Mouse (Mus musculus) forebrain, embryonic 11.5 days (tissue): Measurements from ENCODE around the gene Gm45716. TPM values are rescaled to one million over a fixed set of nuclear protein-coding genes. Genes with fewer than 3 reads are reported as not detected.
A peak's percentile ranks its signal among the peaks of the same experiment; 100 is the strongest.

Experiments used
- ATAC-seq: fragments of 200-750 bp; cut with Nextera tagmentation; replicated peaks from 2 replicates; pipeline ENCODE4 v1.8.0; 2017; ENCODE audit warnings: moderate TSS enrichment; ENCODE audit not compliant: low FRiP score
- DNase-seq: peaks from one replicate; pipeline ENCODE4 v3.0.0-alpha.2; 2017; ENCODE audit warnings: low spot score
- H3K27ac ChIP-seq: fragments of 300-500 bp; sonication (generic); 2 replicates; pipeline ENCODE4 v1.5.1; 2014; ENCODE audit warnings: low read depth, low read length
- H3K27me3 ChIP-seq: fragments of 300-500 bp; sonication (generic); 2 replicates; pipeline ENCODE4 v1.6.1; 2014; ENCODE audit warnings: mild to moderate bottlenecking, low read length, mixed read lengths; ENCODE audit not compliant: control insufficient read depth, insufficient read depth
- H3K36me3 ChIP-seq: fragments of 300-500 bp; sonication (generic); 2 replicates; pipeline ENCODE4 v1.6.1; 2014; ENCODE audit warnings: mild to moderate bottlenecking, low read length, moderate library complexity, mixed read lengths; ENCODE audit not compliant: control insufficient read depth, insufficient read depth
- H3K4me1 ChIP-seq: fragments of 300-500 bp; sonication (generic); replicated peaks from 2 replicates; pipeline ENCODE4 v1.6.1; 2014; ENCODE audit warnings: low read length, mixed read lengths; ENCODE audit not compliant: control insufficient read depth, insufficient read depth
- H3K4me2 ChIP-seq: fragments of 300-500 bp; sonication (generic); 2 replicates; pipeline ENCODE4 v1.6.1; 2014; ENCODE audit warnings: low read depth, mild to moderate bottlenecking, low read length, moderate library complexity, mixed read lengths; ENCODE audit not compliant: severe bottlenecking
- H3K4me3 ChIP-seq: fragments of 300-500 bp; sonication (generic); 2 replicates; pipeline ENCODE4 v1.5.1; 2014; ENCODE audit warnings: low read depth, low read length
- H3K9ac ChIP-seq: fragments of 300-500 bp; sonication (generic); 2 replicates; pipeline ENCODE4 v1.6.1; 2014; ENCODE audit warnings: low read length
- H3K9me3 ChIP-seq: fragments of 300-500 bp; sonication (generic); 2 replicates; pipeline ENCODE4 v1.6.1; 2016; ENCODE audit warnings: low read length, mixed read lengths; ENCODE audit not compliant: control insufficient read depth
- WGBS: fragments of 180-500 bp; shearing (Covaris S2); extraction: QIAGEN DNeasy Blood & Tissue Kit; methylation state at CpG from one replicate; pipeline ENCODE4 v1.1.7; 2014; 5-methylcytosine and 5-hydroxymethylcytosine counted together
- polyA plus RNA-seq: library from polyadenylated mRNA; unstranded; fragments of >200 nt; fragmentation: Nextera tagmentation; extraction: Ambion mirVana; gene quantifications from 2 replicates; pipeline ENCODE4 v1.2.1, GENCODE M21; 2014

Gene Gm45716
- polyA plus RNA-seq, 1 experiment from 2014 or later: 19.3 TPM

- Histone ChIP-seq H3K36me3 (no peaks in the 10 kb centered on the region), H3K4me3 (no peak overlapping the region), H3K4me1 (no peaks in the 10 kb centered on the region), H3K9ac (no peak overlapping the region), H3K9me3 (no peaks in the 10 kb centered on the region), H3K27me3 (no peaks in the 10 kb centered on the region), H3K27ac (no peak overlapping the region), H3K4me2 (no peak overlapping the region)
- 32% methylated on average over 2 of the region's 2 CpGs for WGBS
- ATAC-seq: no peak
- DNase-seq: no peak
Measured at GRCm38 (mm10) chr11:90238657-90239056, 51.2 kb downstream of the Gm45716 start.

GRCm38 (mm10) chr11:90240652-90241330, 53.3 kb downstream of the Gm45716 start:
- Histone ChIP-seq H3K27ac (no peak overlapping the region), H3K4me2 (no peak overlapping the region), H3K27me3 (no peaks in the 10 kb centered on the region), H3K9ac (no peak overlapping the region), H3K4me1 (no peaks in the 10 kb centered on the region), H3K9me3 (no peaks in the 10 kb centered on the region), H3K36me3 (no peaks in the 10 kb centered on the region), H3K4me3 (no peak overlapping the region)
- 33% methylated on average over 6 of the region's 6 CpGs for WGBS
- no peak for ATAC-seq
- no peak for DNase-seq

GRCm38 (mm10) chr11:90241874-90242273, 54.4 kb downstream of the Gm45716 start:
- Histone ChIP-seq H3K9ac (no peak overlapping the region), H3K4me2 (no peak overlapping the region), H3K4me3 (no peak overlapping the region), H3K27me3 (no peaks in the 10 kb centered on the region), H3K9me3 (no peaks in the 10 kb centered on the region), H3K27ac (no peak overlapping the region), H3K36me3 (no peaks in the 10 kb centered on the region), H3K4me1 (no peaks in the 10 kb centered on the region)
- 88% methylated on average over 2 of the region's 2 CpGs for WGBS
- ATAC-seq (no peak), DNase-seq (no peak)

GRCm38 (mm10) chr11:90243300-90243699, 55.8 kb downstream of the Gm45716 start:
- H3K4me3 ChIP-seq: no peak overlapping the region
- WGBS: 96% methylated on average over 2 of the region's 2 CpGs
- no peak overlapping the region for H3K4me2 ChIP-seq
- no peaks in the 10 kb centered on the region for H3K36me3 ChIP-seq
- no peak for DNase-seq
- H3K27me3 ChIP-seq: no peaks in the 10 kb centered on the region
- H3K9me3 ChIP-seq: no peaks in the 10 kb centered on the region
- H3K9ac ChIP-seq: no peak overlapping the region
- H3K27ac ChIP-seq: no peak overlapping the region
- no peaks in the 10 kb centered on the region for H3K4me1 ChIP-seq
- ATAC-seq: no peak

GRCm38 (mm10) chr11:90245630-90246029, 58.1 kb downstream of the Gm45716 start:
- ATAC-seq (no peak), DNase-seq (no peak)
- H3K4me3 ChIP-seq: no peak overlapping the region
- no peaks in the 10 kb centered on the region for H3K27me3 ChIP-seq
- 83% methylated on average over 6 of the region's 6 CpGs for WGBS
- no peak overlapping the region for H3K9ac ChIP-seq
- H3K27ac ChIP-seq: no peak overlapping the region
- H3K4me1 ChIP-seq: peaks cover 5% of the 10 kb centered on the region; the same call in 1 of the 2 replicates
- no peaks in the 10 kb centered on the region for H3K36me3 ChIP-seq
- no peaks in the 10 kb centered on the region for H3K9me3 ChIP-seq
- no peak overlapping the region for H3K4me2 ChIP-seq

- H3K4me3 ChIP-seq: no peak overlapping the region
- no peaks in the 10 kb centered on the region for H3K36me3 ChIP-seq
- H3K27me3 ChIP-seq: no peaks in the 10 kb centered on the region
- peaks cover 5% of the 10 kb centered on the region; the same call in 1 of the 2 replicates for H3K4me1 ChIP-seq
- no peak overlapping the region for H3K27ac ChIP-seq
- H3K9me3 ChIP-seq: no peaks in the 10 kb centered on the region
- DNase-seq (no peak), ATAC-seq (no peak)
- H3K4me2 ChIP-seq: no peak overlapping the region
- no peak overlapping the region for H3K9ac ChIP-seq
- 84% methylated on average over 4 of the region's 4 CpGs for WGBS
Measured at GRCm38 (mm10) chr11:90246676-90247075, 59.2 kb downstream of the Gm45716 start.

GRCm38 (mm10) chr11:90247793-90248192, 60.3 kb downstream of the Gm45716 start:
- Histone ChIP-seq H3K9ac (no peak overlapping the region), H3K36me3 (no peaks in the 10 kb centered on the region), H3K4me2 (no peak overlapping the region), H3K4me3 (no peak overlapping the region), H3K4me1 (peaks cover 6% of the 10 kb centered on the region; the same call in 1 of the 2 replicates), H3K27me3 (no peaks in the 10 kb centered on the region), H3K9me3 (no peaks in the 10 kb centered on the region), H3K27ac (no peak overlapping the region)
- 73% methylated on average over 4 of the region's 4 CpGs for WGBS
- ATAC-seq (no peak), DNase-seq (no peak)

- ATAC-seq (peak; percentile 99), DNase-seq (peak; percentile 98)
- Histone ChIP-seq H3K4me2 (peak within 1 kb of the TSS; percentile 71), H3K27ac (peak within 1 kb of the TSS; percentile 69; the same call in 1 of the 2 replicates), H3K9me3 (no peaks in the 10 kb centered on the region), H3K27me3 (no peaks in the 10 kb centered on the region), H3K4me3 (peak within 1 kb of the TSS; percentile 80), H3K9ac (peak within 1 kb of the TSS; percentile 82), H3K36me3 (no peaks in the 10 kb centered on the region), H3K4me1 (peaks cover 6% of the 10 kb centered on the region; the same call in 1 of the 2 replicates)
- whole genome bisulfite sequencing: 1% methylated on average over 33 of the region's 51 CpGs
Measured at GRCm38 (mm10) chr11:90249025-90249650, 61.7 kb downstream of the Gm45716 start, which contains the start of gene Mmd. Mmd (plus strand) TSS chr11:90249456.
